Mouse (Mus musculus): ENCODE data around the gene Cdh4.

The Cdh4 gene

DNA sequence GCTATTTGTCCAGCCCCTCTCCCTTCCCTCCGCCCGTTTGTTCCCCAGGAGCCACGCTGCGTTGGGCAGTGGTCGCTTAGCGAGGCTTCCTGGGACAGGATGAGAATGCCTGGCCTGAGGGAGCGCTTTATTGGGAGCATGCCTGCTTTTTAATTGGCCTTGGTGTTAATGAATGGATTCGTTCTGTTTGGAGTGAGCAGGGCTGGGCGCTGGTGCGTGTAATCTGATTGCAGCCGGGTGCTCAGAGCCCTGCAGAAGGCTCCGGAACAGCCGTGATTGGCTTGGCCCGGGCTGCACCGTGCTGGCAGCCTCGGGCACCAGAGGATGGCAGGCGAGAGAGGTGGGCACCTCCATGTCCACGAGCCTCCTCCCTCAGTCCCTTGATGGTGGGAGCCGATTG, 95.2 kb downstream of the Cdh4 start:
- peaks cover 11% of the 10 kb centered on the region; the same call in 1 of the 2 replicates for H3K27me3 ChIP-seq (ENCODE audit: insufficient read depth, low read length)
- 0 out of 2 replicates have a peak overlapping the region, but pooled peaks have one; percentile 13 for H3K4me3 ChIP-seq (replicated peaks; ENCODE audit: low read length)
- H3K9me3 ChIP-seq (ENCODE audit: low read length), result peaks cover 24% of the 10 kb centered on the region
- H3K36me3 ChIP-seq (ENCODE audit: insufficient read depth, low read length), result no peaks in the 10 kb centered on the region
- H3K4me1 ChIP-seq (replicated peaks; ENCODE audit: low read depth, low read length), result peaks cover 52% of the 10 kb centered on the region
- TF ChIP-seq POU5F1 (IDR thresholded peaks at IDR 0.05; ENCODE audit: borderline replicate concordance, low read length) (no peak), NANOG (IDR thresholded peaks at IDR 0.05; ENCODE audit: borderline replicate concordance, low read length) (no peak), CTCF (conservative IDR thresholded peaks at IDR 0.05; ENCODE audit: low read length) (no peak)

DNA sequence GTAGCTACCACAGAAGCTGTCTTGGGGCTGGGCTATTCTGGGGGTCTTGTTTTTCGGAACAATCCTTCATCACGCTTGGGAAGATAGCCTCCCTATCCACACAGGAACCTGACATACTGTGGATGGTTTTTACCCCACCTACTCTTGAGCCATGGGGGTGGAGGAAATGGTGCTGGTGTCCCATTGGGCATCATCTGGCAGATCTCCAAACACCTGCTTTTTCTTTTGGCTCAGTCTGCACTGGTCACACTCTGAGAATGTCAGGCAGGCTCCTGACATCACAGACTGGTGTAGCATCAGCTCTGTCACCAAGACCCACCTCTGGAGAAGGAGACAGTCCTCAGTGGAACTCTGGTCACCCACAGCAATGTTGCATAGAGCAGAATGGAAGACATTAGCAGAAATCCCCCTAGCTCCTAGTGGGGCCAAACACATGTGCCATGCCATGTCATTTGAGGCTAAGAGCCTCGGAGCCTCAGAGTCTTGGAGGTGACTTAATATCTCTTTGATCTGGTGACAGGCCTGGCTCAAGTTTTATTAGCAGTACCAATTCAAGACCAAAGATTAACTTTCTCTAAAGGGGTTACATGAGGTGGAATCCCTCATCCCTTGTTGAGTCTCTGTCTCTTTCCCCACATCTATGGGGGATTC, 95.7 kb downstream of the Cdh4 start:
- H3K27me3 ChIP-seq (ENCODE audit: insufficient read depth, low read length), result peaks cover 11% of the 10 kb centered on the region; the same call in 1 of the 2 replicates
- TF ChIP-seq POU5F1 (IDR thresholded peaks at IDR 0.05; ENCODE audit: borderline replicate concordance, low read length) (no peak), NANOG (IDR thresholded peaks at IDR 0.05; ENCODE audit: borderline replicate concordance, low read length) (no peak), CTCF (conservative IDR thresholded peaks at IDR 0.05; ENCODE audit: low read length) (no peak)
- peaks cover 51% of the 10 kb centered on the region for H3K4me1 ChIP-seq (replicated peaks; ENCODE audit: low read depth, low read length)
- H3K36me3 ChIP-seq (ENCODE audit: insufficient read depth, low read length), result no peaks in the 10 kb centered on the region
- peaks cover 28% of the 10 kb centered on the region for H3K9me3 ChIP-seq (ENCODE audit: low read length)
- H3K4me3 ChIP-seq (replicated peaks; ENCODE audit: low read length), result 0 out of 2 replicates have a peak overlapping the region, but pooled peaks have one; percentile 13

DNA sequence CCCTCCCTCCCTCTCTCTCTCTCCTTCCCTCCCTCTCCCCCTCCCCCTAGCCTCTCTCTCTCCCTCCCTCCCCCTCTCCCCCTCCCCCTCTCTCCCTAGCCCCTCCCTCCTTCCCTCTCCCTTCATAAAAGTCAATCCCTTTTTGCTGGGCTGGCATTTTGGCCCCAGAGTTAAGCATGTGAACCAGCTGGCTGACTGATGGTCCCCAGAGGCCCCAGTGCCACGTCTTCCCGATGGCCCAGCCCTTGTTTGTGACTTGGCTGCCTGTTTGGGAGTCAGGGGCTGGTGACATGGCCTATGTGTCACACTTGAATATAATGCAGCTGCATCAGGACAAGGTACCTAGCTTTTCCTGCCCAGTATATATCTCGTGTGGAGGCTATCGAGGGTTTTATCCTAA, 96.3 kb downstream of the Cdh4 start:
- Histone ChIP-seq H3K36me3 (ENCODE audit: insufficient read depth, low read length) (no peaks in the 10 kb centered on the region), H3K27me3 (ENCODE audit: insufficient read depth, low read length) (peaks cover 8% of the 10 kb centered on the region; the same call in 1 of the 2 replicates), H3K4me3 (replicated peaks; ENCODE audit: low read length) (no peak overlapping the region), H3K9me3 (ENCODE audit: low read length) (peaks cover 34% of the 10 kb centered on the region), H3K4me1 (replicated peaks; ENCODE audit: low read depth, low read length) (peaks cover 52% of the 10 kb centered on the region)
- TF ChIP-seq POU5F1 (IDR thresholded peaks at IDR 0.05; ENCODE audit: borderline replicate concordance, low read length) (no peak), CTCF (conservative IDR thresholded peaks at IDR 0.05; ENCODE audit: low read length) (no peak), NANOG (IDR thresholded peaks at IDR 0.05; ENCODE audit: borderline replicate concordance, low read length) (no peak)

DNA sequence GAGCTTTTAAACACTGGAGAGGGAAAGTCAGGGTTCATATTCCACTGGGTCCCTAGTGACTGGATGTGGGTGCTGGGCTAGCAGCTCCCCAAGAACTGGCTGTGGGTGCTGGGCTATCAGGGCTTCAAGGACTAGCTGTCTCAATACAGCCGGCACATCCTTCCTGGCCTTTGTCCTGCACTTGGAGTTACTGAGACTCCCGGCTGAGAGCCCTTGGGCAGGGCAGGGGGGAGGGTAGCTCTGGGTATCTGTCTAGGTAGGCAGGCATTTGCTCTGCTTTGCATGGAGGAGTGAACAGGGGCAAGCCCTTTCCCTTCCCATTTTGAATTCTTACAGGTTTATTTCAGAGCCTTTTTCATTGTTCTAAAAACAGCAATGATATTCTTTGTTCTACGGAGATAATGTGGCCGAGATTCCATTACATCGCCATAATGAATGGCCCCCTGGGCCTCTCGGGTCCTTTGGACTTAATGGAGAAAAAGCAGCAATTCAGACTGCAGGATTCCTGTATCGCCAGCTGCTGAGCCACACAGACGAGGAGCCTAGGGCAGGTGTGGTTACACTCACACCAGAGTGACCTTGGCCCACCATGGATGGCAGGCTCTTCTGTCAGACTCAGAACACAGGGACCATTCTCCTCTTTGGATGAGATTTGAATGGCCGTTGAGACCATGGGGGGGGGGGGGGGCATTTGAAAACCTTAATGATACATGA, 97.5 kb downstream of the Cdh4 start:
- Histone ChIP-seq H3K4me3 (replicated peaks; ENCODE audit: low read length) (peak overlapping the region; percentile 35; the same call in 1 of the 2 replicates), H3K36me3 (ENCODE audit: insufficient read depth, low read length) (no peaks in the 10 kb centered on the region), H3K27me3 (ENCODE audit: insufficient read depth, low read length) (peaks cover 8% of the 10 kb centered on the region; the same call in 1 of the 2 replicates), H3K9me3 (ENCODE audit: low read length) (peaks cover 34% of the 10 kb centered on the region), H3K4me1 (replicated peaks; ENCODE audit: low read depth, low read length) (peaks cover 45% of the 10 kb centered on the region)
- TF ChIP-seq NANOG (IDR thresholded peaks at IDR 0.05; ENCODE audit: borderline replicate concordance, low read length) (peak; percentile 40; the same call in 1 of the 2 replicates), CTCF (conservative IDR thresholded peaks at IDR 0.05; ENCODE audit: low read length) (no peak), POU5F1 (IDR thresholded peaks at IDR 0.05; ENCODE audit: borderline replicate concordance, low read length) (no peak)

DNA sequence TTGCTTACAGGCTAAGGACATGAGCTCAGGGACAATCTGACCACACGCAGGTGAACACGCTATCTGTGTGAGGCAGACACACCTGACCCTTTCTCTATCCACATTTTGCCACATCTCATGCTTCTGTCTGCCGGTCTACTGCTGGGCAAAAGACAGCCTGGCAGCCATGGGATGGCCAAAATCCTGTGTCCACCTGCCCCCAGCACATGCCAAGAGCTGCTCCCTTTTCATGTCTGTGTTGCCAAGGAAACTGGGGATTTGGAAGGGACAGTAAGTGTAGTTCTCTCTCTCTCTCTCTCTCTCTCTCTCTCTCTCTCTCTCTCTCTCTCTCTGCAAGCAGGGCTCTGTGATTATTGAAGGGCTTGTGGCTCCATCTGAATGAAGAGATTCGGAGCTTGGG, 98.9 kb downstream of the Cdh4 start:
- Histone ChIP-seq H3K4me3 (replicated peaks; ENCODE audit: low read length) (no peak overlapping the region), H3K9me3 (ENCODE audit: low read length) (peaks cover 39% of the 10 kb centered on the region), H3K4me1 (replicated peaks; ENCODE audit: low read depth, low read length) (peaks cover 45% of the 10 kb centered on the region), H3K27me3 (ENCODE audit: insufficient read depth, low read length) (0 out of 2 replicates have a peak, but pooled peaks cover 3% of the 10 kb centered on the region), H3K36me3 (ENCODE audit: insufficient read depth, low read length) (no peaks in the 10 kb centered on the region)
- no peak for TF ChIP-seq CTCF (conservative IDR thresholded peaks at IDR 0.05; ENCODE audit: low read length)
- no peak for TF ChIP-seq POU5F1 (IDR thresholded peaks at IDR 0.05; ENCODE audit: borderline replicate concordance, low read length)
- TF ChIP-seq NANOG (IDR thresholded peaks at IDR 0.05; ENCODE audit: borderline replicate concordance, low read length), result no peak

DNA sequence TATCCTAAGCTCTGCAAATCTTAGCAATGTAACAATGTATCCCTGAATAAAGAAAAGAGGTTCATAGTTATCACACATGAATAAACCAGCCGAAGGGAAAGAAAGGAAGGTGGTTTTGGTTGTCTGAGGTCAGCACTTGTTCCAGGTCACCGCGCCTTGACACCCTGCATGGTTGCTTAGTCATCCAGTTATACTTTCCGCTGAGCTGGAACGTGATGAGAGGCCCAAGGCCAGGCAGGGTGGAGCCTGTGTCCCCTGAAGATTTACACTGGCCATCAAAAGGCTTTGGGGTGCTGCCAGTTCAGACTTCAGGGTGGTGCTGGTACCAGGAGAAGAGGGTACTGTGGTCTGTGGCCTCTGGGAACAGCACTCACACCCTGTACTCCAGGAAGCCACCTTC, 105.4 kb downstream of the Cdh4 start:
- peaks cover 6% of the 10 kb centered on the region; the same call in 1 of the 2 replicates for H3K4me1 ChIP-seq (replicated peaks; ENCODE audit: low read depth, low read length)
- H3K4me3 ChIP-seq (replicated peaks; ENCODE audit: low read length), result no peak overlapping the region
- TF ChIP-seq CTCF (conservative IDR thresholded peaks at IDR 0.05; ENCODE audit: low read length) (no peak), POU5F1 (IDR thresholded peaks at IDR 0.05; ENCODE audit: borderline replicate concordance, low read length) (no peak), NANOG (IDR thresholded peaks at IDR 0.05; ENCODE audit: borderline replicate concordance, low read length) (no peak)
- H3K27me3 ChIP-seq (ENCODE audit: insufficient read depth, low read length), result no peaks in the 10 kb centered on the region
- no peaks in the 10 kb centered on the region for H3K36me3 ChIP-seq (ENCODE audit: insufficient read depth, low read length)
- H3K9me3 ChIP-seq (ENCODE audit: low read length), result peaks cover 12% of the 10 kb centered on the region; the same call in 1 of the 2 replicates

DNA sequence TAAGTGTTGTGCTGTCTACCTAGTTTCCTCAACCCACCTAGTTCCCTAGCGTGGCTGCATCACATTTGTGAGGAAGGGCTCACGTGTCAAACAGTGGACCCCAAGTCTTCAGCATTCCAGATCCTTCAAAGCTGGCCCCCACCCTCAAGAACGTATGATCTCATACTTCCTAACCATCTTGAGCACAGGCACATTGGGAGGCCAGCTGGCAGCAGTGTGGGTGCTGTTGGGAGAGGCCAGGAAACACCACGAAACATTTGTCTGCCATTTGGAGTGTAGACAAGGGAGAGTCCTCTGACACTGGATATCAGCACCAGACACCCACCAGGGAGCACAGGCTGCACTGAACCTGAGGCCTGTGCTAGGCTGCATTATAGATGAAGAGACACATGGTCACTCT, 113.7 kb downstream of the Cdh4 start:
- Histone ChIP-seq H3K36me3 (ENCODE audit: insufficient read depth, low read length) (no peaks in the 10 kb centered on the region), H3K27me3 (ENCODE audit: insufficient read depth, low read length) (peaks cover 12% of the 10 kb centered on the region), H3K4me3 (replicated peaks; ENCODE audit: low read length) (no peak overlapping the region), H3K4me1 (replicated peaks; ENCODE audit: low read depth, low read length) (peaks cover 6% of the 10 kb centered on the region), H3K9me3 (ENCODE audit: low read length) (no peaks in the 10 kb centered on the region)
- TF ChIP-seq POU5F1 (IDR thresholded peaks at IDR 0.05; ENCODE audit: borderline replicate concordance, low read length) (no peak), CTCF (conservative IDR thresholded peaks at IDR 0.05; ENCODE audit: low read length) (no peak), NANOG (IDR thresholded peaks at IDR 0.05; ENCODE audit: borderline replicate concordance, low read length) (no peak)

DNA sequence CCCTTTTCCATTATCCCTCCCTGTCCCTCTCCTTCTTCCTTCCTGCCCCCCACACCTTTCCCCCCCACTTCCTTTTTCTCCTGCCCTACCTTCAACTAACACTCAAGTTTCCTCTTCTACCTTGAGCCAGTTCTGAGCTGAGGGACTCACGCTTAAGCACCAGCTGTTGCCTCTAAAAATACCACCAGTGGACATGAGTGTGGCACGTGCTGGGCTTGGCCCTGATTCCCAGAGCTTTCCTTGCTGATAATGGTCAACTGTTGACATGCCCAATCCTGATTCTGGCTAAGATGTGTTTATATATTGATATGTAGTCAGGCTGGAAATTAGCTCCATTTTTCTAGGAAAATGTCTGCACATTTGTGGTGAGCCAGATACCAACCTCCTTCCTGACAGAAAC, 120.1 kb downstream of the Cdh4 start:
- TF ChIP-seq NANOG (IDR thresholded peaks at IDR 0.05; ENCODE audit: borderline replicate concordance, low read length) (no peak), CTCF (conservative IDR thresholded peaks at IDR 0.05; ENCODE audit: low read length) (no peak)
- peaks cover 6% of the 10 kb centered on the region for H3K9me3 ChIP-seq (ENCODE audit: low read length)
- H3K4me1 ChIP-seq (replicated peaks; ENCODE audit: low read depth, low read length), result peaks cover 19% of the 10 kb centered on the region
- no peaks in the 10 kb centered on the region for H3K36me3 ChIP-seq (ENCODE audit: insufficient read depth, low read length)
- H3K4me3 ChIP-seq (replicated peaks; ENCODE audit: low read length), result no peak overlapping the region
- peaks cover 23% of the 10 kb centered on the region for H3K27me3 ChIP-seq (ENCODE audit: insufficient read depth, low read length)

Measured in E14TG2a.4 (cell line).